Mouse (Mus musculus): ENCODE measurements around the gene Slc11a1.
"Not testable (repeated sequence)": the region's sequence is repeated elsewhere in the genome, so short reads cannot be mapped to it uniquely, and the experiment has no call there.

The Slc11a1 gene

DNA sequence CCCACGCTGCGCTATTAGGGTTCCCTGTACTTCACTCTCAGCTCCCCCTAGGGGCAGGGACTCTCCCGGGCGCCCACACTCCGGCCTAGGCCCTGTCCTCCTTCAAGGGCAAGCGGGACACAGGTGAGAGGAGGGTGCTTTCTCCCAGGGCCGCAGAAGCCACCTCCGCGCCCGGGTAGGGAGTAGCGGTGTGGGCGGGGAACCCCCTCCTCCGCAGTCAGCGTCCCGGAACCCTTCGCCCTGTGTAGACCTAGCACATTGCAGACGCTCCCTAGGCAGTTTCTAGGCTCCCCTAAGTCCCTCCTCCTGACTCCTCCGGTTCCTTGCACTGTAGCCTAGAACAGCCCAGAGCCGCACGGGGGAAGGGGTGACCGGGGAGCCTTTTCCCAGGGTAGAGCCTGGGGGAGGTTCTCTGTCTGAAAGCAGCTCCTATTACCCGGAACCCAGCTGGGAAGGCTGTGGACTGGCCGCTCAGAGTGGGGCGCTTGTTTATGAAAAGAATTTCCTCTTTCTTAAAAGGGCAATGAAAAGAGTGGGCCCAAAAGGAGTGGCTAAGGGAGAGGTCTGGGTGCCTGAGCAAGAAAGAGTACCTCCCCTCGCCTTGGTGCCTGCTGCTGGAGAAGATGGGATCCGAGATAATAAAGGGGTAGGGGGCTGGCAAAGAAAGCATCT is 11.9 kb downstream of the Slc11a1 start:
- intact Hi-C loops (cut with DNase I), result no loop called here

DNA sequence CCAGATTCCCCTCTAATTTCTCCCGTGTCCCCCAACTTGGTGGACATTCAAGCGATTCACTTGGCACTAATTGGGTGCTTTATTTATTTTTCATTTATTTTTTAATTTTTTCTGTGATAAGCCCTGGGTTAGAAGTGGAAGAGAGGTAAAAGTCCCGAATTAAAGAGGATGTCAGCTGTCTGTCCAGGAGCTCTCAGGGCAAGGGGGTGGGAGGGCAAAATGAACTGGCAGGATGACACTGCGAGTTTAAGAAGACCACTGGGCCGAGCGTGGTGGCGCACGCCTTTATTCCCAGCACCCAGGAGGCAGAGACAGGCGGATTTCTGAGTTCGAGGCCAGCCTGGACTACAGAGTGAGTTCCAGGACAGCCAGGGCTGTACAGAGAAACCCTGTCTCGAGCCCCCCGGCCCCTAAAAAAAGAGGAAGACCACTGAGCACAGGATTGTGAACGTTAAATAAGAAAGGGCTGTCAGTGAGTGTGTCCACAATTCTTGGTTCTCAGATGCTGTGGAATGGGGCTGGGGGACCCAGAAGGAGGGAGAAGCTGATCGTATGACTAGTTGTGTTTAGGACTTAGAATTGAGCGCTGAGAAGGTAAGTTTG is 12.5 kb downstream of the Slc11a1 start:
- intact Hi-C loops (cut with DNase I), result no loop called here

DNA sequence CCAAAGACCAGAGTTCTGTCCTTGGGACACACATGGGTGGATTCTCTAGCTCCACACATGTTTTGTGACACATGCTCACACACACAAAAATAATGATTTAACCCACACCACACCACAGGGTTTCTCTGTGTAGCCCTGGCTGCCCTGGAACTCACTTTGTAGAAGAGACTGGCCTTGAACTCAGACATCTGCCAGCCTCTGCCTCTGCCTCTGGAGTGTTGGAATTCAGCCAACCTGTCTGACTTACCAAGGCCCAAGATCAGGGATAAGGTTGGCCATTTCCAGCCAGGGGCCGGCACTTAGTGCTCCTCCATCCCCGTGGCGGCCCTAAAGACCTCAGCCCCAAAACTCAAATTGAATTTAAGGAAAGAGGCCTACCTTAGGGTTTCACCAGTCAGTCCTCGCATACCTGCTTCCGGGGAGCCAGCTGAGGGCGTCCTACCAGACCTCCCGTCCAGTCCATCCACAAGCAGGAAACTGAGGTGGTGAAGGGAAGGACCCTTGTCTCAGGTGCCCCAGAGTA is 13.5 kb downstream of the Slc11a1 start:
- intact Hi-C loops (cut with DNase I), result no loop called here

DNA sequence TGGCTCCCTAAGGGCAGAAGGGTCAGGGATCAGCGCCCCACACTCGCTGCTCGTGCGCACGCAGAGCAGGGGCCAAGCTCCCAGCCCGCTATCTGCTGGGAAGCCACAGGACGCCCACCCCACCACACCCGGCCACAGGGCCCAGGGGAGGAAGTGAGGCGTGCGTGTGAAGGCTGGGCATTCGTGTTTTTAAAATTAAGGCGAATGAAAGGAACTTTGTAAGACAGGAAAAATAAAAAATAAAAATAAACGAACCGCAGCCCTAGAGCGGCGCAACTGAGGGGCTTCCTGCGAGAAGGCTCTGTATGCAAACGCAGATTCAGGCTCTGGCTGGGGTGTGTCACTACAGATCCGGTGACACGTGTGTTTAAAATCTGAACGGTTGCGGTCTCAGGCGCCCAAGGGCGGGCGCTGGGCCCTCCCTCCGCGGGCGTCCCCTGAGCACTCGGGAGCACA is 14.9 kb downstream of the Slc11a1 start:
- intact Hi-C loops (cut with DNase I), result no loop called here

DNA sequence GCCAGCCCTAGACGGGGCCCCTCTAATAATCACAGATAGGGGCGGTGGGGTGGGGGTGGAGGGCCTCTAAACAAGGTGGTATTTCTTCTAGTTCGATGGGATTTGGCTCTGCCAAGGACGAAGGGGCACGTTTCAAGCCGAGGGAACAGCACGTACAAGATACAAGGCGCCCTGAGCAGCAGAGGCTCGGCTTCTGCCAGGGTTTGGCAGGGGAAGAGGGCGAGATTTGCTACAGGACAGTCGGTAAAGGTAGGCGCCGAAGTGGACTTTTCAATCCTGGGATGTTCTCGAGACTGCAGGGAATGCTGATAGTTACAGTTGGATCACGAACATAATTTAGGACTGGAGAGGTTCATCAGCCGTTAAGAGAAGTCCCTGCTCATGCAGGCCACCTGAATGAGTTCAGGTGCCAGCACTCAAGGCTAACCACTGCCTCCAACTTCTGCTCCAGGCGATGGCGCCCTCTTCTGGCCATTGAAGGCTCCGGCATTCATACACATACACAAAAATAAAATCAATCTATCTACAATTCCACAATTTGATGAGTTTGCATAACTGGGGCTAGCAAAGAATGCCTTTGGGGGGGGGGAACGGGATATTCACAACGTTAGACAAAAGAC is 15.4 kb downstream of the Slc11a1 start:
- intact Hi-C loops (cut with DNase I), result no loop called here

DNA sequence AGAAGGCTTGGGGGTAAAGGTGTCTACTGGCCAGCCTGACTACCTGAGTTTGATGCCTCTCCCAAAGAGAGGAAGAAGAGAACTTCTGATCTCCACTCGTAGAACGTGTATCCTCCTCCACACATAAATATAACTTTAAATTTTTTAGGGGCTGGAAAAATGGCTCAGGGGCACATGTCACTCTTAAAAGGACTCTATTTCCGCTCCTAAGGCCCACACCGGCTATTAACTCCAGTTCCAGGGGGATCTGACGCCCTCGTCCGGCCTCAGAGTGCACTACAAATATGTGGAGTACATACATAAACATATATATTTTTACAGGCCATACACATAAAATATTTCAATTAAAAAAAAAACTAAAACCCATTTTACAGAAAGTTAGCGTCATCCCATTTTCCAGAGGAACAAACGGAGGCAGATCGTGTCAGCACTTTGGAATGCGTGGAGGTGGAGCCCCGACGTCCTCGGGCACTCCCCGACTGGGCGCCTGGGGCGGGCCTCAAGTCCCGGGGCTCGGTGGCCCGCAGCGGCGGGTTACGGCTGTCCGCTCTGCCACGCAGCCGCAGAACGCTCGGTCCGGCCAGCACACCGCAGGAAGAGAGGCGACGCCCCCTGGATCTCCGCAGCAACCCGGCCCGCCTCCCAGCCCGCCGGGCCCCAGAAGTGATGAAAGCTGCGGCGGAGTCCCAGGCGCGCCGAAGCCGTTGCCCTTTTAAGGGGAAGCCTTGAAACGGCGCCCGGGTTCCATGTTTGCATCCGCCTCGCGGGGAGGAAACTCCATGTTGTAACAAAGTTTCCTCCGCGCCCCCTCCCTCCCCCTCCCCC is 16.1 kb downstream of the Slc11a1 start, which contains the start of gene Ctdsp1:
Gene Ctdsp1, plus strand, starts transcription at position 586 of the 825 bp plus-strand sequence.
- intact Hi-C loops (cut with DNase I), result no loop called here

DNA sequence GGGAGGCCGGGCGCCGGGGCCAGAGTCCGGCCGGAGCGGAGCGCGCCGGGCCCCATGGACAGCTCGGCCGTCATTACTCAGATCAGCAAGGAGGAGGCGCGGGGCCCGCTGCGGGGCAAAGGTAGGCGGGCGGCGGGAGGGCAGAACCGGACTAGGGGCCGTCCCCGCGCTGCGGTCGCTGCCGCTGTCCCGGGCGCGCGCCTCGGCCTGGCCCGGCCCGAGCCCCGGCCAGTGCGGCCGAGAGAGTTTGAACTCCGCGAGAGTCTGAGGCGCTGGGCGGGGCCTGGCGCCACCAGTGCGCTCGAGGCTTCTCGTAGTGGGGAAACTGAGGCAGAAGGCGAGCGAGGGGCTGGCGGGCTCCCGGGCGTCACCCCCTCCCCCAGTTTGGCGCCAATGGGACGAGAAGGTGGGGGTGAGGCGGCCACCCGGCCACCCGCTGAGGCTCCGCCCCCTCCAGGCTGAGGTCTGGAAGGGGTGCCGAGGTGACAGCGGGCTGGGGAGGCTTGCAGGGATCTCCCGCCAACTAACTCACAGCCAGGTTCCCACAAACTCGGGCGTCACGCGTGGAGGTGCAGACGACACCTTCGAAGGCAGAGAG is 16.9 kb downstream of the Slc11a1 start:
- intact Hi-C loops (cut with DNase I), result no loop called here

DNA sequence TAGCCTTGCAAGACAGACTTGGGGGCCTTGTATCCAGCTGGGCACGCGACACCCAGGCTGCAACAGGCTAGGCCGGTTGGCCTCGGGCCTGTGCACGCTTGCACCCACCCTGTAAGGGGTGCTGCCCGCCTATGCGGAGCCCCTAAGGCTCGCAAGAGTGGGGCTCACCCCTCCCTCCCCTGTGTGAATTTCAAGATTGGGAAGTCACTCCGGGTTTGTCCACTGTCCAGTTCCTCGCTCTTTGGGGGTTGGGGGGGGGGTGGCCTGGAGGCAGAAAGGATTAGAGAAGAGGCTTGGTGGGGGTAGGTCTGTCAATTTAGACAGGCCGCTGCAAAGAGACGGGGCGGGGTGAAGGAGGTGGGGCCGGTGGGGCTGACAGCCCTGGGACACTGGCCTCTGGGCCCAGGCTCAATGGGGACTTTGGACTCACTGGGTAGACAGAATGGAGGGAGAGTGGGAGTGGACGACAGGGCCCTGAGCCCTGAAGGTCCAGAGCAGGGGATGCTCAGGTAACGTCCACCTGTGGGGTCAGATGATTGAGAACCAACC is 17.5 kb downstream of the Slc11a1 start:
- intact Hi-C loops (cut with DNase I), result no loop called here

DNA sequence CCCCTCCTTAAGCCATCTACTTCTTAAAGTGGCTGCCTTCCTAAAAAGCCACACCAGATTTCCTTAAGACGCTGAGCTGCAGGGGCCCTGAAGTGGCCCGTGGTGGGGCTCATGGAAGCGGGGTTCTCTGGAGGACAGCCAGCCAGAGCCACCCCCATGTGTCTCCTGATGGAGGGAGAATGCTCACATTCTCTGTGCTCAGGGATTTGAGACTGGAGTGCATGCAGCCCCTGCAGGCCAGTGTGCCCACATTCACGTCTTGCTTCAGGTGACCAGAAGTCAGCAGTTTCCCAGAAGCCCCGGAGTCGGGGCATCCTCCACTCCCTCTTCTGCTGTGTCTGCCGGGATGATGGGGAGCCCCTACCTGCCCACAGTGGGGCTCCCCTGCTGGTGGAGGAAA is 18.0 kb downstream of the Slc11a1 start:
- intact Hi-C loops (cut with DNase I), result no loop called here

DNA sequence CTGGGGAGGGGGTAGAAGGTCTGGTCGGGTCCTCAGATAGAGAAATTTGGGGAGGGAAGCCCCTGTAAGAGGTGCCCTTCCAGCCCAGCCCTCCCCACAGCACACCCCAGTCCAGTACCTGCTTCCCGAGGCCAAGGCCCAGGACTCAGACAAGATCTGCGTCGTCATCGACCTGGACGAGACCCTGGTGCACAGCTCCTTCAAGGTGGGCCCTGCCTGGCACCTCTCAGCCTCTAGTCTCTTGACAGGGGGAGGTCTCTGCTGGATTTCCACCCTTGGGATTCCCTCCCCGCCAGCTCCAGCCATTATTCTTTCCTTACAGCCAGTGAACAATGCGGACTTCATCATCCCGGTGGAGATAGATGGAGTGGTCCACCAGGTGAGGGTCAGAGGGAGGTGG is 18.7 kb downstream of the Slc11a1 start:
- intact Hi-C loops (cut with DNase I), result no loop called here

DNA sequence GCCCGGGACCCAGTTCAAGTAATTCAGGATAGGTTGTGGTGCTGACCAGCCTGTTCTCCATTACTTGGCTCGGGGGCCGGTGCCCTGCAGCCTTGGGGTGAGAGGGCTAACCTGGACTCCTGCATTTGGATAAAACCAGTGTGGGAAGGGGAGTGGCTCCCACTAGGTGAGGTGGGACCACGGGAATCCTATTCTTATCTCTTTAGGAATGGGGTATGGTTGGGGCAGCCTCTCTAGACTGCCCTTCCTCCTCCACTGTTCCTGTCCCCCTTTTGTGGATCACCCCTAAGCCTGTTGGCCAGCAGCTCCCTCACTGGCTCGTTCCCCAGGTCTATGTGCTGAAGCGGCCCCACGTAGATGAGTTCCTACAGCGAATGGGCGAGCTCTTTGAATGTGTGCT is 19.3 kb downstream of the Slc11a1 start:
- intact Hi-C loops (cut with DNase I), result no loop called here

DNA sequence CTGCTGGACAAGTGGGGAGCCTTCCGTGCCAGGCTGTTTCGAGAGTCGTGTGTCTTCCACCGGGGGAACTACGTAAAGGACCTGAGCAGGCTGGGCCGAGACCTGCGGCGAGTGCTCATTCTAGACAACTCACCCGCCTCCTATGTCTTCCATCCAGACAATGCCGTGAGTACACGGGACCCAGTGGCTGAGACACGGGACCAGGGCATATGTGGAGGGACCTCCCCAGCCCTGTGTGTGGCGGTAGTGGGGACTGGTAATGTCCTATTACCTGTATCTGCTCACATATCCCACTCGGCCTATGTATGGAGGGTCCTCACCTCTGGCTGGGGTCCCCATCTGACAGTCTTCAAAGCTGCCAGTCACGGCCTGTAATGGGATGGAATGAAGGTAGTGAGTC is 19.9 kb downstream of the Slc11a1 start:
- intact Hi-C loops (cut with DNase I), result no loop called here

DNA sequence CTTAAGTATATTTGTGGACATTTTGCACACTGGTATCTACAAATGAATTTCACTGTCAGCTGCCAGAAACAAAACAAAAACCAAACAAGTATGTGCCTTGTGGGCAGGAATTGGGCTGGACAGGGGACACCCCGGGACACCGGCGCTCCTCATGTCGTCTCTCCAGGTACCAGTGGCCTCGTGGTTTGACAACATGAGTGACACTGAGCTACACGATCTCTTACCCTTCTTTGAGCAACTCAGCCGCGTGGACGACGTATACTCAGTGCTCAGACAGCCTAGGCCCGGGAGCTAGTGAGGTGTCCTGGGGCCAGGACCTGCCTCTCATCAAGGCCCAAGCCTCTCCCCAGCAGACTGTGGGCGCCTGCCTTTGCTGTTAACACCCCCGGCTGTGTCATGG is 20.3 kb downstream of the Slc11a1 start:
- intact Hi-C loops (cut with DNase I), result no loop called here

DNA sequence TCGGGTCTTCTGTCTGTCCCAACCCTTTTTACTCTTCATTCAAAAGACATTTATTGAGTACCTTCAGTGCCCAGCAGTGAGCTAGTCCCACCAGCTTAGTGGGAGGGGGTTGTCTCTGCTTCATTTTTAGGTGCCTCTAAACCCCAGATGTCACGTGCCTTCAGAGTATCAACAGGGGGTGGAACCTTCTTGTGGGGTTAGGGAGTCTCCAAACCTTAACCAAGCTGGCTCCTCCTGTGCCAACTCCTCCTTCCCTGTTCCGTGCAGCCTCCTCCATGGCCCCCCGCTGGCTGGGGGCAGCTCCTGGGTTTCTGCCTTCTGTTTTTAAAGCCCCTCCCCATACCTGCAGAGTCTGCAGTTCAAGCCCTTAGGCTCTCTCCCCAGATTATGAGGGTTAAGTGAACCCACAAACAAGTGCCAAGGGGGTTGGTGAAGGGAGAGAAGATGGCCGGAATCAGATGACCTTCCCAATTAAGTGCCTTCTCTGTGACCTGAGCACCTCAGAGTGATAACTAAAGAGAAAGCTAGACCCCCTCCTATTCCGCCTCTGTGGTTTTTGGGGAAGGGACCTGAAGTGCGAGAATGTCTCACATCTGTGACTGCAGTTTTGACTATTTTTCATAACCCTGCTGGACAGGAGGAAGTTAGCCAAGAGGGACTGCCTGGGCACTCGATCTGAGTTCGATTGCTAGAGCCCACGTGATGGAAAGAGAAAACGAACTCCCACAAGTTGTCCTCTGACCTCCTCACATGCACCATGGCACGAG is 21.6 kb downstream of the Slc11a1 start:
- intact Hi-C loops (cut with DNase I), result not testable (repeated sequence)

DNA sequence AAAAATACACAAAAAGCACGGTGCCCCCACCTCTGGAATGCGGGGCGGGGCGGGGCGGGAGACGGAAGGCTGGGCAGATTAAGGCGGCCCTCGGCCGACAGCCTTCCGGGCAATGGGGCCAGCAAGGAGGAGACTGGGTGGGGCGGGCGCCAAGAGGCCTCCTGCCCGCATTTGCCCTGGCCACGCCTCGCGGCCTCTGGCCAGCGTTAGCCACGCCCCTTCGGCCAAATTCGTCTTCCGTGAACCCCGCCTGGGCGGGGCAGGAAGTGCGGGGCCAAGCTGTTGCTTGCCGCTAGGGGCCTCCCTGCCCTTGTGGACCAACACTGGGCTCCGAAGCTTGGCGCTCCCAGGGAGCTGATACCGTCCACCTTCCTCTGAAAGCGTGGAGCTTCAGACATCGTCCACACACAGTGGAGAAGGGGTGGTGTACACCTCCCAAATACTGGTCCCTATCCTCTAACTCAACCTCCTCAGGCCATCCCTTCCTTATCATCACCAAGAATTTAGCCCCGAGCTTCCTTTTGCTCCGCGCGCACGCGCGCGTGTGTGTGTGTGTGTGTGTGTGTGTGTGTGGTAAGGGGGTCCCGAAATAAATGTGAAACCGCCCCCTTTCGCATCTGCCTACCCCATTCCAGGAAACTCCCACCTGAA is 22.4 kb downstream of the Slc11a1 start:
- intact Hi-C loops (cut with DNase I), result no loop called here

DNA sequence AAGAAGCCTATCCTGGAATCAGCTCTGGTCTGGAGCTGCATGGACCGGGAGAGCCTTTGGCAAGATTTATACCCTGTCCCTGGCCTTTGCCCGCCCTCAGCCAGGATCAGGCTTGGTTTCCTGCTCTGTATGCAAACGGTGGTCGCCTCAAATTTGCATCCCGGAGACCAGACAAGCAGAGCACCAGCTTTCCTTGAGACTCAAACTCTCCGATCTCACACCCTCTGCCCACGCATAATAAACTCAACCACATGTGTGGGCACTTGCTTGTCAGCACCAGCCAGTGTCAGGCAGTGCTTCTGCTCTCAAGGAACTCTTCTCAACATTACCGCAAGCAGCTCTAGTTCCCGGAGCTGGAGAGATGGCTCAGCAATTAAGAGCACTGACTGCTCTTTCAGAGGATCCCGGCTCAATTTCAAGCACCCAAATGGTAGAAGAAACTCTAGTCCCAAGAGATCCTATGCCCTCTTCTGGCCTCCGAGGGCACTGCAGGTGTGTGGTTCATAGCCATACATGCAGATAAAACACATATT is 23.0 kb downstream of the Slc11a1 start:
- intact Hi-C loops (cut with DNase I), result no loop called here

DNA sequence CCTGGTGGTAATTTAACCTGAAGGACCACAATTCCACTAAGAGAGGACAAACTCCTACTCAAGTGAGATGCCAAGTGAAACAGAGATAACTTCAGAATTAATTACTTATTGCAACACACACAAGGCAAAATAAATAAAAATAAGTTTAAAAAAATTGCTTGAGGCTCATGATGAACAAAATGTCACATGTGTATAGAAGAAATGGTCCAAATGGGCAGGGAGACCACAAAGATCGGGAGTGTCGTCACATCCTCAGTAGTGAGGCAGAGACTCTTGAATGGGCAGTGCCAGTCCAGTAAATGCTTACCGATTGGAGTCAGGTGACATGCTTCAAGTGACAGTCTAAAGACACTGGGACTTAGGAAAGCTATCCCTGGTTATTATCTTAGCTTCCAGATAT is 25.5 kb downstream of the Slc11a1 start:
- intact Hi-C loops (cut with DNase I), result loop anchor here (5.0 kb wide), 1 partner anchor 47 kb away; no protein-coding TSS in a partner anchor

DNA sequence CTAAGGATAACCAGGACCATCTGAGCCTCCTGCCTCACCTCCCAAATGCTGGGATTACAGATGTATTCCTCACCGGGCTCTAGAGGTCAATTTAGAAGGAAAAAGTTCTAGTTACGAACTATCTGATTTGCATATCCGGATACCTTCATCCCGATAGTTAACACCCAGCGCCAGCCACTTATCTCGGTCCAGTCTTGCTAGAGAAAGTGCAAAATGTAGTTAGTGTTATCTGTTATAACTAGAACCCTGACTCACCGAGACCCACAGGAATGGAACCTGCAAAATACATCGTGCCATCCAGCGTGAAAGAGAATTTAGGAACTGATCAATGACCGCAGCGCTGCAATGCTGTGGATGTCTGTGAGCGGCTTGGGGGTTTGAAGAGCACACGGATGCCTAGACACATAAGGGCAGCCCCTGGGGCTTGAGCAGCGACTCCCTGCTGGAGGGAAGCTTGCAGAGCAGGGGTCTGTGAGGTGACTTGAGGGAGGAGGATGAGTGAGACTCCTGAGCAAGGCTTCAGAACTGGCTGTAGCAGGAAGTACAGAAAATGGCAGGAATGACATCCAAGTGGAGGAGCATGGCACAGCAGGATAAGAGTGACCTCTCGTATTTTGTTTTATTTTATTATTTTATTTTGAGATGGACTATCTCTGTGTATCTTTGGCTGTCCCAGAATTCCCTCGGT is 26.2 kb downstream of the Slc11a1 start:
- intact Hi-C loops (cut with DNase I), result loop anchor here (5.0 kb wide), 1 partner anchor 46 kb away; no protein-coding TSS in a partner anchor

DNA sequence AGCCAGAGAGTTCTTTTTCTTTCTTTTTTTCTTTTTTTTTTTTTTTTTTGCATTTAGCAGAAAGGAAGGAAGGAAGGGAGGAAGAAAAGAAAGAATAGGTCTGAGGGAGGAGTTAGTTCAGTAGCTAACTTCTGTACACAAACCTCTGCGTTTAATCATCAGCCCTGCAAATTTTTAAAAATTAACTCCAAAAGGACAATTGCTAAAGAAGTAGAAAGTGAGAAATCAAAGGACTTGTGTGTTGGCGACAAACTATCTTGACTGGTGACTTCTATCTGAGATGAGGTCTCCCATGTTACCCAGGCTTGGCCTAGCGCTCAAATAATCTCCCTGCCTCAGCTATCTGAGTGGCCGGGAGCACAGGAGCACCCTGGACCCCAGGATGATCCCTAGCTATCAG is 29.2 kb downstream of the Slc11a1 start:
- intact Hi-C loops (cut with DNase I), result loop anchor here (5.0 kb wide), 1 partner anchor 43 kb away; no protein-coding TSS in a partner anchor

Measured in adrenal gland (tissue).